Mouse (Mus musculus) E14TG2a.4 (cell line): ENCODE measurements around the gene Heatr5a.

Source experiments
- H3K27me3 ChIP-seq: 2 replicates; pipeline ENCODE4 v1.6.1; 2014; ENCODE audit warnings: low read length, control low read depth; ENCODE audit not compliant: insufficient read depth
- H3K36me3 ChIP-seq: 2 replicates; pipeline ENCODE4 v1.6.1; 2014; ENCODE audit warnings: low read length, control low read depth; ENCODE audit not compliant: insufficient read depth
- H3K4me1 ChIP-seq: replicated peaks from 2 replicates; pipeline ENCODE4 v1.6.1; 2014; ENCODE audit warnings: low read depth, low read length, control low read depth
- H3K4me3 ChIP-seq: replicated peaks from 2 replicates; pipeline ENCODE4 v1.5.1; 2014; ENCODE audit warnings: mild to moderate bottlenecking, low read length
- H3K9me3 ChIP-seq: 2 replicates; pipeline ENCODE4 v1.6.1; 2014; ENCODE audit warnings: low read length, control low read depth
- CTCF ChIP-seq: conservative IDR thresholded peaks from 2 replicates; pipeline ENCODE4 v1.5.1; 2014; ENCODE audit warnings: low read length
- NANOG ChIP-seq: IDR thresholded peaks from 2 replicates; pipeline ENCODE4 v1.6.1; 2014; ENCODE audit warnings: borderline replicate concordance, low read length, mixed read lengths
- POU5F1 ChIP-seq: IDR thresholded peaks from 2 replicates; pipeline ENCODE4 v1.6.1; 2014; ENCODE audit warnings: low read length, borderline replicate concordance

Heatr5a gene

GRCm38 (mm10) chr12:51839856-51840255 is 131.3 kb downstream of the Heatr5a start:
- Histone ChIP-seq H3K36me3 (no peaks in the 10 kb centered on the region), H3K27me3 (no peaks in the 10 kb centered on the region), H3K4me3 (no peak overlapping the region), H3K9me3 (no peaks in the 10 kb centered on the region), H3K4me1 (peaks cover 24% of the 10 kb centered on the region)
- TF ChIP-seq CTCF = no peak
- TF ChIP-seq POU5F1 = no peak
- no peak for TF ChIP-seq NANOG

- TF ChIP-seq NANOG (no peak), CTCF (no peak), POU5F1 (no peak)
- H3K4me1 ChIP-seq = peaks cover 19% of the 10 kb centered on the region
Observed at GRCm38 (mm10) chr12:51835219-51835618, 135.9 kb downstream of the Heatr5a start.

GRCm38 (mm10) chr12:51831931-51832330 is 139.2 kb downstream of the Heatr5a start:
- Histone ChIP-seq H3K9me3 (no peaks in the 10 kb centered on the region), H3K27me3 (no peaks in the 10 kb centered on the region; the same call in 1 of the 2 replicates), H3K4me3 (no peak overlapping the region), H3K4me1 (peaks cover 30% of the 10 kb centered on the region), H3K36me3 (no peaks in the 10 kb centered on the region)
- TF ChIP-seq POU5F1 = no peak

More at GRCm38 (mm10) chr12:51835219-51835618, 135.9 kb downstream of the Heatr5a start:
- Histone ChIP-seq H3K27me3 (no peaks in the 10 kb centered on the region; the same call in 1 of the 2 replicates), H3K36me3 (no peaks in the 10 kb centered on the region), H3K4me3 (no peak overlapping the region), H3K9me3 (no peaks in the 10 kb centered on the region)

- Histone ChIP-seq H3K36me3 (no peaks in the 10 kb centered on the region), H3K4me3 (no peak overlapping the region), H3K9me3 (no peaks in the 10 kb centered on the region), H3K4me1 (peaks cover 30% of the 10 kb centered on the region), H3K27me3 (no peaks in the 10 kb centered on the region; the same call in 1 of the 2 replicates)
- TF ChIP-seq CTCF = no peak
Observed at GRCm38 (mm10) chr12:51831296-51831695, 139.8 kb downstream of the Heatr5a start.

GRCm38 (mm10) chr12:51830671-51831070 is 140.4 kb downstream of the Heatr5a start:
- Histone ChIP-seq H3K27me3 (no peaks in the 10 kb centered on the region; the same call in 1 of the 2 replicates), H3K9me3 (no peaks in the 10 kb centered on the region), H3K4me1 (peaks cover 30% of the 10 kb centered on the region), H3K36me3 (no peaks in the 10 kb centered on the region), H3K4me3 (peak overlapping the region; percentile 93; the same call in 1 of the 2 replicates)
- no peak for TF ChIP-seq POU5F1
- no peak for TF ChIP-seq NANOG

- H3K9me3 ChIP-seq = no peaks in the 10 kb centered on the region
- no peak for TF ChIP-seq POU5F1
- no peak for TF ChIP-seq CTCF
- no peak for TF ChIP-seq NANOG
- H3K27me3 ChIP-seq = no peaks in the 10 kb centered on the region; the same call in 1 of the 2 replicates
- H3K4me3 ChIP-seq = peak overlapping the region; percentile 93
- no peaks in the 10 kb centered on the region for H3K36me3 ChIP-seq
- H3K4me1 ChIP-seq = peaks cover 30% of the 10 kb centered on the region
Observed at GRCm38 (mm10) chr12:51830077-51830402, 141.1 kb downstream of the Heatr5a start.

GRCm38 (mm10) chr12:51829290-51830076 is 141.6 kb downstream of the Heatr5a start, which contains the start of gene Hectd1:
TSS of gene Hectd1 (minus strand) at chr12:51829536.
- H3K4me1 ChIP-seq = peaks cover 30% of the 10 kb centered on the region
- H3K36me3 ChIP-seq = no peaks in the 10 kb centered on the region
- no peaks in the 10 kb centered on the region for H3K9me3 ChIP-seq
- H3K27me3 ChIP-seq = no peaks in the 10 kb centered on the region; the same call in 1 of the 2 replicates
- no peak for TF ChIP-seq CTCF
- no peak for TF ChIP-seq POU5F1
- TF ChIP-seq NANOG = no peak
- H3K4me3 ChIP-seq = peak within 1 kb of the TSS; percentile 93

- peak overlapping the region; percentile 93 for H3K4me3 ChIP-seq
- peaks cover 30% of the 10 kb centered on the region for H3K4me1 ChIP-seq
- TF ChIP-seq NANOG = no peak
- TF ChIP-seq CTCF = no peak
- TF ChIP-seq POU5F1 = no peak
- no peaks in the 10 kb centered on the region for H3K36me3 ChIP-seq
- no peaks in the 10 kb centered on the region for H3K9me3 ChIP-seq
- H3K27me3 ChIP-seq = no peaks in the 10 kb centered on the region
Observed at GRCm38 (mm10) chr12:51828716-51829289, 142.3 kb downstream of the Heatr5a start.
